Mouse (Mus musculus) lung, adult 2 months (tissue): ENCODE measurements around the gene Cdc14a. TPM values are rescaled to one million over a fixed set of nuclear protein-coding genes. Genes with fewer than 3 reads are reported as not detected.
"Not testable (repeated sequence)": the region's sequence is repeated elsewhere in the genome, so short reads cannot be mapped to it uniquely, and the experiment has no call there.

Source experiments
- DNase-seq: peaks from one replicate; pipeline ENCODE4 v3.0.0; 2022
- H3K4me1 ChIP-seq: fragments of 200-500 bp; 2 replicates; pipeline ENCODE4 v1.6.1; 2011; ENCODE audit warnings: low read length; ENCODE audit not compliant: control insufficient read depth, insufficient read depth
- H3K4me3 ChIP-seq: fragments of 200-500 bp; replicated peaks from 2 replicates; pipeline ENCODE3; 2011; ENCODE audit warnings: low read depth, mild to moderate bottlenecking, control low read depth, low read length; ENCODE audit errors: extremely low read depth
- CTCF ChIP-seq: fragments of 200-500 bp; IDR thresholded peaks from 2 replicates; pipeline ENCODE4 v1.5.1; 2011; ENCODE audit warnings: mild to moderate bottlenecking, low read length, control low read depth; ENCODE audit not compliant: insufficient read depth
- POLR2A ChIP-seq: fragments of 200-500 bp; IDR thresholded peaks from 2 replicates; pipeline ENCODE4 v1.6.1; 2011; ENCODE audit warnings: low read depth, mild to moderate bottlenecking, control low read depth, low read length, borderline replicate concordance; ENCODE audit errors: extremely low read depth
- WGBS: fragments of 180-500 bp; shearing (Covaris S2); methylation state at CpG from one replicate; pipeline ENCODE4 v1.1.7; 2018; 5-methylcytosine and 5-hydroxymethylcytosine counted together
- polyA plus RNA-seq: library from polyadenylated mRNA; depleted of rRNA; stranded (reverse); fragments of >200 nt; gene quantifications from 2 replicates; pipeline ENCODE4 v1.2.3, GENCODE M21; 2012

Cdc14a gene
- polyA plus RNA-seq, 1 experiment, result 7.2 TPM

DNA sequence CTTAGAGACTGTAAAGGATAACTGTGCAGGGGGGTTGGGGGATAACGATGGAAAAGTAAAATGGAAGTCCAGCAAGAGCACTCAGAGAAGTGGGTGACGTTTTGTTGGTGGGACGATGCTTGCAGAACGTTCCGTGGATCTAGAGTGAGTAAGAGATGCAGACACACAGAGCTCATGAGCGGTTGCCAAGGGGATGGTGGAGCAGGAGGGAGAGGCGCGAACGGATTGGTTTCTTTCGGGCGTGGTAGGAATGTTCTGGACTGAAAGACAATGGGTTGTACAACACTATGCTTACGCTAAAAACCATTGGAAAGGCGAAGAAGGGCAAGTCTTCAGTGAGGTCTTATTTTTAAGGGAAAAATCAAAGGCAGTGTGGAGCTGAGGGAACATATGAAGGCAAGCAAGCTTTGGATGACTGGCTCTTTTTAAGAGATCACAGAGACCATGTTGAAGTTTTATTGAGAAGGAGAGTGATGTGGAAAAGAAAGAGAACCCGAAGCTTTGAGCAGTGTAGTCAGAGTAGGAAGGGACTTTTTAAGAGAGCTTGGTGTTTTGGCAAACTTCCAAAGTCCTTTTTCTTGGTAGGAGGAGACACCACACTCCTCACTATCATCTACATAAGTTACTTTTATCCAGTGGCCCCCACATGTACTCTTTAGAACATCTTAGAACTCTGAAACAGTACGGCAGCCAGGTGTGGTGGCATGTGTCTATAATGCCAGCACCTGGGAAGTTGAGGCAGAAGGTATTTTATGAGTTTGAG is 68.6 kb downstream of the Cdc14a start:
- no peak for TF ChIP-seq POLR2A
- no peak for TF ChIP-seq CTCF
- no peak overlapping the region for H3K4me3 ChIP-seq
- 87% methylated on average over 15 of the region's 15 CpGs for WGBS
- no peak for DNase-seq
- no peaks in the 10 kb centered on the region for H3K4me1 ChIP-seq

DNA sequence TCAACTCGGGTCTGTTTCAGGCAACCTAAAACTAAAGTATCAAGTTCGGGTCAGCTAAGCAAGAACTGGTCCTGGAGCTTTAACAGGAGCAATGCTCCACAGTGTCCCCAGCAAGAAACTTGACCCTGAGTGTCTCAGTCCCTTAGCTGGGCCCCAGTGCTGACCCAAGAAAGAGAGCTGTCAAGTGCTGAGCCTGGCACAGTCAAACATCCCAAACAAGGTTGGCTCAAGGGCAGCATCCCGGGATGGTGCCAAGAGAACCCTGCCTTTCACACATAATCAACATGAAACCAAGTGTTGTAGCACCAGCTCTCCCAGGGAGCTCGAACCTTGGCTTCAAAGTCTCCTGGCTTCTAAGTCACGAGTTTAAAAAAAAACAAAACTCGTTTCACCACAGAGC is 71.3 kb downstream of the Cdc14a start:
- WGBS, result 71% methylated on average over 6 of the region's 6 CpGs
- no peak for TF ChIP-seq POLR2A
- TF ChIP-seq CTCF, result no peak
- no peak for DNase-seq
- no peak overlapping the region for H3K4me3 ChIP-seq
- H3K4me1 ChIP-seq, result no peaks in the 10 kb centered on the region; the same call in 1 of the 2 replicates

DNA sequence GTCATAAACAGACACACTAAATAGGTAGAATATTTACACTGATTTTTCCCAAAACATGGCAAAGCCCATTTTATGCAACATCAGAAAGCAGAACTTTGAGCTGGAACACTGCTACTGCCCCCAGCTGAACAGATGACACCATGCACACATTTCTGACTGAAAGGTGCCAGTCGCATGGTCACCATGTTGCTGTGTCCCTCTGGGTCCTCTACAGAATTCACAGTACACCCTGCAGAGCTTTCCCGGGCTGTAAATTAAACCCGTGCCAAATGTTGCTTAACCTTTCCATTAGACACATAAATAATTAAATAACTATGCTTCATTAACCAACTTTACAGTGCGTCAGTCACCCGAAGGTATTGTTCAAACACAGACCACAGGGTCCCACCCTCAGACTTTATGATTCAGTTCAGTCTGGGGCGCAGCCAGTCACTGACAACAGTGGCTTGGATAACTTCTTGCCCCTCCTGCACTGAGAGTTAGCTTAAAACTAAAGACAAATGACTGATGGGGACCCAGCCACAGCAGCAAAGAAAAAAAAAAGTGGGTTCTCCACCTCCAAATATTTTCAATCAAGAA is 73.4 kb downstream of the Cdc14a start:
- WGBS, result 89% methylated on average over 6 of the region's 6 CpGs
- DNase-seq, result no peak
- Histone ChIP-seq H3K4me1 (no peaks in the 10 kb centered on the region; the same call in 1 of the 2 replicates), H3K4me3 (no peak overlapping the region)
- TF ChIP-seq POLR2A, result no peak
- no peak for TF ChIP-seq CTCF

DNA sequence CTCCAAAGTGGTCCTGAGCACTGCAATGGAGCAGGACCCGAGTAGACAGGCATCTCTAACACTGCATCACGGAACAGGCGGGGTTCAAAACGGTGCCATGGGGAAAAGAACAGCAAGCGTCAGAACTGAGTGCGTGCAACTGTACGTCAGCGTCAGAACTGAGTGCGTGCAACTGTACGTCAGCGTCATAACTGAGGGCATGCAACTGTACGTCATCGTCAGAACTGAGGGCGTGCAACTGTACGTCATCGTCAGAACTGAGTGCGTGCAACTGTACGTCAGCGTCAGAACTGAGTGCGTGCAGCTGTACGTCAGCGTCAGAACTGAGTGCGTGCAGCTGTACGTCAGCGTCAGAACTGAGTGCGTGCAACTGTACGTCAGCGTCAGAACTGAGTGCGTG is 76.3 kb downstream of the Cdc14a start:
- not testable (repeated sequence) for H3K4me3 ChIP-seq, H3K4me1 ChIP-seq, DNase-seq
- 95% methylated on average over 29 of the region's 29 CpGs for WGBS

DNA sequence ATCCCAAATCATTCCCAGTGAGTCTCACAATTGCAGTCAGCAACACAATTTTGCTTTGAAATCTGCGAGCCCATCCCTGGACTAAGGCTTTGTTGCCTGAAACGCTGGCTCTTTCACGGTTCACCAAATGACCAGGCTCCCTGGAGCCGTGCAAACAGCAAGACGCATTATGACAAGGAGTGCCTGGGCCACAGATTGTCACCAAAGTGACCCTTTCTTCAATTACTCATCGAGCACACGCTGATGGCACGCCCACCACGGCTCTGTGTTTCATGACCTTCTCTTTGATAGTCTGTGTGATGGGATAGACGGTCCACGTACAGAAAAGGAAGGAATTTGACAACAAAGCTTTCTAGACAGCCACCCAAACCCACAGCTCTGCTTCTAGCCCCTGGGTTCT is 78.6 kb downstream of the Cdc14a start:
- WGBS, result 87% methylated on average over 11 of the region's 11 CpGs
- TF ChIP-seq CTCF, result no peak
- no peak for TF ChIP-seq POLR2A
- no peak for DNase-seq
- Histone ChIP-seq H3K4me3 (no peak overlapping the region), H3K4me1 (no peaks in the 10 kb centered on the region; the same call in 1 of the 2 replicates)

DNA sequence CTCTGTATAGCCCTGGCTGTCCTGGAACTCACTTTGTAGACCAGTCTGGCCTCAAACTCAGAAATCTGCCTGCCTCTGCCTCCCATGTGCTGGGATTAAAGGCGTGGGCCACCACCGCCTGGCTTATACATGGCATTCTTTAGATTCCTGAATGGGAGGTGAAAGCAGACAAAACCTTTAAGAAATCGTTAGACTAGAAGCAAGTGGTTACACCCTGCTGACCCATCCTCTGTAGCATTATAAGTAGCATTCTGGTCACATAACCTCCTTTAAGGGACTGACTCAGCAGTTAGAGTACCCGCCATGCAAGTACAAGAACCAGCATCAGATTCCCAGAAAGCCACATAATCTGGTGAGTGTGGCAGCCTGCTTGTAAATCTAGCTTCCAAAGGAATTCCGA is 81.6 kb downstream of the Cdc14a start:
- TF ChIP-seq CTCF, result no peak
- TF ChIP-seq POLR2A, result no peak
- no peak for DNase-seq
- H3K4me3 ChIP-seq, result no peak overlapping the region
- H3K4me1 ChIP-seq, result no peaks in the 10 kb centered on the region; the same call in 1 of the 2 replicates
- 85% methylated on average over 5 of the region's 5 CpGs for WGBS

DNA sequence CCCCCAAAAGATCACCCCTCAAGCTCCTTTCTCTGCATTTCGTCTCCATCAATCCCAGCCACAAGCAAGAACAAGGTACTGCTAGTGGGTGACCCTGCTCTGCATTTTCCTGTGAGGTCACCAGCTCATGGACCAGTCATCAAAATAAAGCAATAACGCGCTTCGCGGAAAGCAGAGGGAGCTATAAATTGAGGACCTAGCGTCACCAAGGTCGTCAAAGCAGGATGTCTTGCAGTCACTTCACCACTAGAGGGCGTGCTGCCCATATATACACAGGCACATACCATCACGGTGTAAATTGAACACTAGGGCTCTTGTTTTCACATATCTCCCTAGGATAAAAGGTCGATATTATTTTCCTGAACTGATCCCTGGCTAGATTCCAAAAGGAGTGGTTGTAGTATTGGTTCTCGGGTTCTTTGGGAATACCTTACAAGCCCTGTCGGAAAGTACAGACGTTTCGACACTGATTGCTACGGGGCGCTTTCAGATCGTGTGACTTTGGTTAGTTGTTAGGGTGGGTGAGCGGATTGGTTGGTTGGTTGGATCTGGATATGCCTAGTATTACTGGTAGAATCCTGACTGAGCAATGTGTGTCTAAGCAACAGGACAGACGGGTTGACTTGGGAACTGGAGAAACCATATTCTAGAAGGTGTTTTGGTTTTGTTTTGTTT is 82.7 kb downstream of the Cdc14a start:
- Histone ChIP-seq H3K4me1 (no peaks in the 10 kb centered on the region; the same call in 1 of the 2 replicates), H3K4me3 (no peak overlapping the region)
- peak; percentile 65 for DNase-seq
- WGBS, result 43% methylated on average over 19 of the region's 19 CpGs
- peak; percentile 94 for TF ChIP-seq CTCF
- TF ChIP-seq POLR2A, result no peak

DNA sequence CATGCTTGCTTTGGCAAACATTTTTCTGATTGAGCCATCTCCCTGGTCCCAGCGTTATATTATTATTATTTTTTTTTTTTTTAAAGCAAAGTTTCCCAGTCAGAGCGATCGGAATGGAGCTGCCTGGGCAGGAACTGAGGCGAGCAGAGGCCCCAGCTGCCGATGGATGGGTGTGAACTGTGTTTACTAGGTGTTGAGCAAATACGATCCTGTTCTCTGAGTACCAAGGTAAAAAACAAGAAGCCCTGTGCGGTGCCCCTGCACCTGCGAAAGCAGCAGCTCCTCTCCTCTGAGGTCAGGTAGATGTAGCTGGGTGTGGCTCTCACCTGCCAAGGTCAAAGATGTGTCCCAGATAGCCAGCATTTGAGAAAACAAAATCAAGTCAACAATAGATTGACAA is 83.6 kb downstream of the Cdc14a start:
- Histone ChIP-seq H3K4me3 (no peak overlapping the region), H3K4me1 (no peaks in the 10 kb centered on the region; the same call in 1 of the 2 replicates)
- DNase-seq, result no peak
- 86% methylated on average over 8 of the region's 8 CpGs for WGBS
- no peak for TF ChIP-seq CTCF
- no peak for TF ChIP-seq POLR2A

DNA sequence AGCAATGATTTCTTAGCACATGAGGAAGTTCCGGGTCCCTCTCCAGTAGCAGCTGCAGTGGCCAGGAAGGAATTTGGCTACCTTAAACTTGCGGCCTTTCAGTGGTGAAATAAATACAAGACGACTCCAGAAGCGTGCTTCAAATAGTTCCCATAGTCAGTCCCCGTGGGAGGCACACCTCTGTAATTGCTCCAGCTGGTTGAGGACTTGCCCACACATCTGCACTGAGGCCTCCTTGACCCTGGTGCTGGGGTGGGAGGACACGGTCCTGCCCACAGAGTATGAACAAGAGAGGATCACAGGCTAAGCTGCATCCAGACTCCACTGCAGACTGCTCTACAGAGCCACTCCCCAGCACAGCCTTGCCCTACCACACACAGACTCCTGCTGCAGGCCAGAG is 85.2 kb downstream of the Cdc14a start:
- no peaks in the 10 kb centered on the region; the same call in 1 of the 2 replicates for H3K4me1 ChIP-seq
- DNase-seq, result no peak
- WGBS, result 74% methylated on average over 6 of the region's 6 CpGs
- H3K4me3 ChIP-seq, result no peak overlapping the region
- TF ChIP-seq CTCF (no peak), POLR2A (no peak)
